In the genomic region with DNA sequence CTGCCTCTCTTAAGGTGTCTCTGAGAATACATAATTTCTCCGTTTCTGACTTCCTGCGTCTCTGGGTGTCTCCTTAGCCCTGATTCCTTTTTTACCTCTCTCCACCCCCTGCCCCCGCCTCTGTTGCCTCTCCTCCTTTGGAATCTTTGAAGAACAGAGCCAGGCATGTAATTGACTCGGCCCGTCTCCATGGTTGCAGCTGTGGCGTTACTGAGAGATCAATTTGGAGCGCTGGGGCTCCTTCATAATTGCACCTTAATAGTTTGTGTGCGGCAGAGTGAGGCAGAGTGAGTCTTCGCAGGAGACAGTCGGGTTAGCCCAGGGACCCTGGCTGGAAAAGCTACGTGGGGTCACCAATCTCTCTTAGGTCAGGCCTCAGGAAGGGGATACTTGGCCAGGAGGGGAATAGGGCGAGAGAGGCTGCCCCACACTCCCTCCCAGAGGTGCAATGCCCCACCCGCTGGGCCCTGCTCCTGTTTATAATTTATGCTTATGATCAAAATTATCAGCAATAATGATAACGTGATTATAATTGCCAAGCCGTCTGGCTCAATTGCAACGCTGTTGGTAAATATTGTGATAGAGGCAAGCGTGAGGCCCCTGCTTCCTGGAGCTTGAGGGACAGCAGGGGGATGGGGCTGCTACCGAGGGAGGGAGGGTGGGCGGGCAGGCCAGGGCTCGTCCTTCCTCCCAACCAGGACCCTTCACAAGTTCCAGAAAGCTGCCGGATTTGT, we compare ENCODE assay signal across 9 mouse cellular contexts. TPM values are rescaled to one million over a fixed set of nuclear protein-coding genes. Genes with fewer than 3 reads are reported as not detected.
A peak's percentile ranks its signal among the peaks of the same experiment; 100 is the strongest.
DNase-seq lines count a peak whose midpoint lies in the region; ATAC-seq and TF ChIP-seq lines count a peak whose summit lies in the region.
"Had no signal": no experiment of that assay in that cellular context is flagged by ENCODE, and none has a peak within 500 bp of the region (broad histone marks: within the 10 kb centered on the region; RNA-seq: fewer than 3 reads in every experiment).

No protein-coding gene starts in this region.

- H3K4me1 ChIP-seq in lung, embryonic 16.5 days (replicated peaks; ENCODE audit: control insufficient read depth, insufficient read depth, low read length): peaks cover 9% of the 10 kb centered on the region
- peaks cover 15% of the 10 kb centered on the region for H3K4me1 ChIP-seq in hindbrain, embryonic 13.5 days (replicated peaks)
- peaks cover 28% of the 10 kb centered on the region for H3K4me1 ChIP-seq in midbrain, embryonic 10.5 days
- no peaks in the 10 kb centered on the region for H3K4me1 ChIP-seq in stomach, postnatal 0 days (replicated peaks; ENCODE audit: control insufficient read depth, insufficient read depth)
- no peaks in the 10 kb centered on the region for H3K4me1 ChIP-seq in kidney, adult 2 months (ENCODE audit: control insufficient read depth, insufficient read depth, low read length)

- TF ChIP-seq EP300 in stomach, postnatal 0 days (optimal IDR thresholded peaks at IDR 0.05): no peak

- H3K4me2 ChIP-seq in lung, embryonic 16.5 days (ENCODE audit: low read depth, low read length): no peak overlapping the region
- peak overlapping the region; percentile 34 for H3K4me2 ChIP-seq in hindbrain, embryonic 13.5 days
- H3K4me2 ChIP-seq in stomach, postnatal 0 days (replicated peaks; ENCODE audit: low read depth): no peak overlapping the region
- H3K4me2 ChIP-seq: heart, embryonic 13.5 days had no signal

- H3K36me3 ChIP-seq in lung, embryonic 16.5 days (ENCODE audit: control insufficient read depth, insufficient read depth, low read length): no peaks in the 10 kb centered on the region
- no peaks in the 10 kb centered on the region for H3K36me3 ChIP-seq in hindbrain, embryonic 13.5 days
- no peaks in the 10 kb centered on the region for H3K36me3 ChIP-seq in midbrain, embryonic 10.5 days
- no peaks in the 10 kb centered on the region for H3K36me3 ChIP-seq in stomach, postnatal 0 days (ENCODE audit: control insufficient read depth, insufficient read depth, low read length)
- no peaks in the 10 kb centered on the region for H3K36me3 ChIP-seq in kidney, adult 2 months (ENCODE audit: control insufficient read depth, insufficient read depth, low read length)
- H3K36me3 ChIP-seq: heart, embryonic 13.5 days had no signal

- no peaks in the 10 kb centered on the region for H3K27me3 ChIP-seq in lung, embryonic 16.5 days (ENCODE audit: control insufficient read depth, insufficient read depth, low read depth, low read length)
- no peaks in the 10 kb centered on the region for H3K27me3 ChIP-seq in hindbrain, embryonic 13.5 days
- no peaks in the 10 kb centered on the region for H3K27me3 ChIP-seq in midbrain, embryonic 10.5 days (ENCODE audit: low read depth, poor library complexity, severe bottlenecking)
- H3K27me3 ChIP-seq in stomach, postnatal 0 days (ENCODE audit: control insufficient read depth, insufficient read depth, low read length): no peaks in the 10 kb centered on the region
- H3K27me3 ChIP-seq in kidney, adult 2 months (replicated peaks; ENCODE audit: control insufficient read depth, insufficient read depth, low read length): no peaks in the 10 kb centered on the region
- H3K27me3 ChIP-seq: heart, embryonic 13.5 days had no signal

- H3K9me3 ChIP-seq in lung, embryonic 16.5 days (ENCODE audit: control insufficient read depth, low read length): no peaks in the 10 kb centered on the region
- no peaks in the 10 kb centered on the region for H3K9me3 ChIP-seq in hindbrain, embryonic 13.5 days
- H3K9me3 ChIP-seq in midbrain, embryonic 10.5 days (replicated peaks): no peaks in the 10 kb centered on the region
- no peaks in the 10 kb centered on the region for H3K9me3 ChIP-seq in stomach, postnatal 0 days (ENCODE audit: control insufficient read depth, low read length)
- H3K9me3 ChIP-seq: heart, embryonic 13.5 days had no signal

- no peak overlapping the region for H3K4me3 ChIP-seq in lung, embryonic 16.5 days (ENCODE audit: low read length)
- H3K4me3 ChIP-seq in hindbrain, embryonic 13.5 days: no peak overlapping the region
- H3K4me3 ChIP-seq in midbrain, embryonic 10.5 days: peak overlapping the region; percentile 28; the same call in 1 of the 2 replicates
- H3K4me3 ChIP-seq in stomach, postnatal 0 days (ENCODE audit: low read depth, low read length): no peak overlapping the region
- no peak overlapping the region for H3K4me3 ChIP-seq in kidney, adult 2 months (ENCODE audit: insufficient read depth, low read depth, low read length)
- H3K4me3 ChIP-seq: heart, embryonic 13.5 days had no signal

- DNase-seq in lung, postnatal 25 days (ENCODE audit: low spot score): no peak
- peak; percentile 50 for DNase-seq in midbrain, embryonic 10.5 days (ENCODE audit: low spot score)
- no peak for DNase-seq in stomach, postnatal 0 days (ENCODE audit: low spot score)
- DNase-seq in cerebellum, postnatal 25 days: no peak
- no peak for DNase-seq in T-cell, adult 2 months (ENCODE audit: low spot score)
- no peak for DNase-seq in kidney, adult 2 months

- WGBS in lung, embryonic 16.5 days: 24% methylated on average over 21 of the region's 21 CpGs
- 12% methylated on average over 21 of the region's 21 CpGs for WGBS in hindbrain, embryonic 13.5 days
- WGBS in midbrain, embryonic 10.5 days: 27% methylated on average over 21 of the region's 21 CpGs
- 31% methylated on average over 21 of the region's 21 CpGs for WGBS in stomach, postnatal 0 days
- WGBS in kidney, adult 2 months: 51% methylated on average over 21 of the region's 21 CpGs

- H3K9ac ChIP-seq in lung, embryonic 16.5 days (ENCODE audit: low read length): 0 out of 2 replicates have a peak overlapping the region, but pooled peaks have one; percentile 9
- peak overlapping the region; percentile 29; the same call in 1 of the 2 replicates for H3K9ac ChIP-seq in hindbrain, embryonic 13.5 days
- 0 out of 2 replicates have a peak overlapping the region, but pooled peaks have one; percentile 18 for H3K9ac ChIP-seq in stomach, postnatal 0 days (ENCODE audit: low read length)
- H3K9ac ChIP-seq: heart, embryonic 13.5 days had no signal

- no peak overlapping the region for H3K27ac ChIP-seq in lung, embryonic 16.5 days (ENCODE audit: low read length)
- peak overlapping the region; percentile 85 for H3K27ac ChIP-seq in hindbrain, embryonic 13.5 days
- H3K27ac ChIP-seq in midbrain, embryonic 10.5 days (replicated peaks): peak overlapping the region; percentile 70
- H3K27ac ChIP-seq in stomach, postnatal 0 days (replicated peaks): no peak overlapping the region
- H3K27ac ChIP-seq in kidney, adult 2 months (ENCODE audit: insufficient read depth, low read depth, low read length): no peak overlapping the region
- H3K27ac ChIP-seq: heart, embryonic 13.5 days had no signal

- TF ChIP-seq CTCF in stomach, postnatal 0 days (IDR thresholded peaks at IDR 0.05; ENCODE audit: low read depth): no peak
- TF ChIP-seq CTCF in kidney, adult 2 months (conservative IDR thresholded peaks at IDR 0.05; ENCODE audit: insufficient read depth, insufficient read length, low read depth, low read length): no peak

- TF ChIP-seq POLR2A in kidney, adult 2 months (IDR thresholded peaks at IDR 0.05; ENCODE audit: low read depth, low read length): no peak

- 0 out of 2 replicates have a peak, but pooled peaks have one; percentile 24 for ATAC-seq in lung, embryonic 16.5 days (ENCODE audit: low read depth)
- peak; percentile 62 for ATAC-seq in hindbrain, embryonic 13.5 days (ENCODE audit: low FRiP score)
- ATAC-seq in stomach, postnatal 0 days (ENCODE audit: low FRiP score, low TSS enrichment): no peak

RNA-seq across cellular contexts. Expression of gene Gtf2ird1, which starts 9.9 kb away (rescaled TPM):
- 58.8 and 67.5 TPM in 2 replicates for polyA plus RNA-seq in lung, embryonic 16.5 days (2015; fragmentation: Nextera tagmentation; extraction: Ambion mirVana)
- 74.5 and 76.0 TPM in 2 replicates for polyA plus RNA-seq in hindbrain, embryonic 13.5 days (2015; fragmentation: Nextera tagmentation; extraction: Ambion mirVana)
- polyA plus RNA-seq in midbrain, embryonic 10.5 days (2016; fragmentation: Nextera tagmentation; extraction: Ambion mirVana): 96.4 and 109 TPM in 2 replicates
- 42.4 and 47.0 TPM in 2 replicates for polyA plus RNA-seq in stomach, postnatal 0 days (2015; fragmentation: Nextera tagmentation; extraction: Ambion mirVana)
- 22.4 and 24.0 TPM in 2 replicates for polyA plus RNA-seq in kidney, adult 2 months (2012; rRNA removed)

Comparison
In these comparisons a context has a peak if more than half of its experiments do, and no peak if none do; other contexts are left out.
1. H3K27ac ChIP-seq: peak in hindbrain, embryonic 13.5 days (single experiment) and midbrain, embryonic 10.5 days (single experiment); none in lung, embryonic 16.5 days (single experiment), stomach, postnatal 0 days (single experiment) and kidney, adult 2 months (single experiment).
2. Peak in every context shown above with its lines, with median percentiles within 50 percentile points of each other: H3K9ac ChIP-seq.